Mouse (Mus musculus) layer of hippocampus, postnatal 10 days (tissue): ENCODE data around the gene E130114P18Rik. TPM values are rescaled to one million over a fixed set of nuclear protein-coding genes. Genes with fewer than 3 reads are reported as not detected.
A peak's percentile ranks its signal among the peaks of the same experiment; 100 is the strongest.

Experiments used
- DNase-seq, 2 experiments: peaks; one replicate each; pipeline ENCODE4 v3.0.0; 2021; ENCODE audit warnings: low spot score in 2 of 2
- long read RNA-seq: library from polyadenylated mRNA; stranded (forward); transcript quantifications from one replicate; pipeline ENCODE4 v2.0.0, GENCODE M21; 2023
- total RNA-seq, 2 experiments: library from RNA; stranded (reverse); gene quantifications; 2 replicates each; pipeline ENCODE4 v1.2.3; 2021

Gene E130114P18Rik
- 10 to 100 TPM; 10.0 to 10.2 TPM for total RNA-seq
- long read RNA-seq, transcript E130114P18Rik-206 (3 exons, 1,018 nt) = major isoform, 7 of 14 reads
- long read RNA-seq, partial matches to known transcripts = 0 of 14 reads
- long read RNA-seq, other reads (novel, unspliced or antisense) = 1 of 14 reads

DNA sequence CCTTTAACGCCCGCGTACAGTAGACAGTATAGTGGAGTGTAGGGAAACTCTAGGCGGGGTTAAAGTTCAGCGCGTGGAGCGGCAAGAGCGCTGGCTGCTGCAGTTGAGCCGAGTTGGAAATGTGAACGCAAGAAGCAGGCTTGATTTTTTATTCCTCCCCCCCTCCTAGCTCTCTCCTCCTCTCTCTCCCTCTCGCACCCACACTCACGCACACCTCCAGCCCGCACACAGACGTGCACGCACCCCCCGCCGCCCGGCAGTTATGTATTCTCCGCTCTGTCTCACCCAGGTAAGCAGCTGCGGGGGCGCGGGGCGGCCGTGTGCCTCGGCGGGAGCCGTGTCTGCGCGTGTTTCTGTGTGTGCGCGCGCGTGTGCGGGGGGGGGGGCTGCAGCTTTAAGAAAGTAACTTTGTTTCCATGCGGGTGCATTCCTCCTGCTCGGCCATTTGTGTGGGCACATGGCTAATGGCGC is at the start of gene E130114P18Rik:
E130114P18Rik (minus strand) TSS at position 373 of the 471 bp plus-strand sequence.
- DNase-seq = peak; percentile 65 to 72

DNA sequence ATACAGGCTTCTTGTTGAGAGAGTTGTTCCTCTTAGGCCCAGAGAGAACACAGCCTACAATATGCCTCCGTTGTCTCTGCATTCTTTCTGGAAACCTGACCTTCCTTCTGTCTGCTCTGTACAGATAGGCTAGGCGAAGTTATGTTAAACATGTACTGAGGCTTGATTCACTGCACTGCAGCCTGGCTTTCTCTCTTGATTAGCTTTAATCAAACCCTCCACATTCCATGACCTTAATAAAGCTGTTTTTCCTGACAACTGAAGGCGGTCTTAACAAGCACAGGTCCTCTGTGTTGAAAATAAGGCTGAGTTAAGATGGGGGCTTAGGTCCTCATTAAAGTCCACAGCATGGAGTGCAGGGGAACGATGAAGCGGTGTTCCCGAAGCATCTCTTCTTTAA is 49.2 kb upstream of the E130114P18Rik start:
- DNase-seq = no peak

DNA sequence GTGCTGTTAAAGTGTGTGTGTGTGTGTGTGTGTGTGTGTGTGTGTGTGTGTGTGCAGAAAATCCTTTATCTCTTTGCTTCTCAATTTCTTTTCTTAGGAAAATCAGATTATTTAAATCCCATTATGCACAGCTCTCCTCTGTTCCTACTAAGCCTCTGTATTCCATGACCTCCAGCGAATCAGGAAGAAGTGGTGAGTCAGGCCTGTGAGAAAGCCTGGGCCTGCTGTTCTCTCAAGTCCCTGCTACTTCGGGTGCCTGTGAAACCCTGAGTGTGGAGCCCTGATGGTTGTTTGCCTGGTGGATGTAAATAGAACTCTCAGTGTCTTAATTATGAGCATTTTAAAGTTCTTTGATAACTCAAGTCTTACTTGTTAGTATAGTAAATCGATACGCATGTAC is 48.0 kb upstream of the E130114P18Rik start:
- DNase-seq = no peak

DNA sequence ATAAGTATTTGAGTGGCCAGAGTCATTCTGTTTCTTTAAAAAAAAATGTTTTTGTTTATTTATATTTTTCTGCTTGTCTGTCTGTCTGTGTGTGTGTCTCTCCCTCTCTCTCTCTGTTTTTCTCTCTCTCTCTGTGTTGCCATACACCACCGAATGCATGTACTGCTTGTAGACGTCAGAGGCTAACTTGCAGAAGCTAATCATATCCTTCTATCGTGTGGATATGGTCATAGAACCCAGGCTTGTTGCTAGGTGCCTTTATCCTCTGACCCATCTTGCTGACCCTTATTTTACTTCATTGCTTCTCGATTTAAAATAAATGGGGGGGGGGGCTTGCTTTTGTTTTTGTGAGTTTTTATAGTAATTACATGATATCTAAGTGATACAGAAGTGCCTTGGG is 47.6 kb upstream of the E130114P18Rik start:
- DNase-seq = no peak

DNA sequence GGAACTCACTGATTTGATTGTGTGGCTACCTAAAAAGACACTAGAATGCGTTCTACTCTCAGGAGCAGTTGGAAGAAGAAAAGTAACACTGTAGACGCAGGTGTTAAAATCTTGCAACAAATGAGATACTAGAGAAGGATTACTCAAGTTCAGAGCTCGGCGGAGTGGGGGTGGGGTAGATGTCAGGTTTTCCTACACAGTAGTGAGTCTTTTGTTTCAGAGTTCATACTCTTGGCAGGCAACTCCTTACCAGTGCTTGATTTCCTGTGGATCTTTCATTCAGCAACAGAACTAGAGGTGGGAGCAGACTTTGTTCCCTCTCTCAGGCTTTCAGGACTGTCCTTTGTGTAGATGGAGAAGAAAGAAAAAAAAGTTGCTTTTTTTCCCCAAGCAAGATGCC is 46.6 kb upstream of the E130114P18Rik start:
- no peak for DNase-seq

DNA sequence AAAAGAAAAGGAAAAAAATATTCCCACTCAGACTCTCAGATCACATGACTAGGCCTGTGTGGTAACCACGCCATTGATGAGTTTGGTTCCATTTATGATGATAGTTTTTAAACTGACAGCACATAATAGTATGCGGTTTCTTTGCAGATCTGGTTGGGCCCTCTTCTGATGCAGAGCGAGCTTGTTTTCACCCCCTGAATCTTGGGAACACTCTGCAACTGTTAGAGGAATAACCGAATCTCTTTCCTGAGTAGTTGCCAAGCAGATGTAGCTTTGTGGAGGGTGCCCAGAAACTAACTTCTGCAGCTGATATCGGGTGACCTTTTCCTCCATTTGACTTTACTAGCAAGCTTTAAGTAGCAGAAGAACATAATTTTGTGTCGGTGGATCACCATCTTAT is 45.6 kb upstream of the E130114P18Rik start:
- DNase-seq = no peak

DNA sequence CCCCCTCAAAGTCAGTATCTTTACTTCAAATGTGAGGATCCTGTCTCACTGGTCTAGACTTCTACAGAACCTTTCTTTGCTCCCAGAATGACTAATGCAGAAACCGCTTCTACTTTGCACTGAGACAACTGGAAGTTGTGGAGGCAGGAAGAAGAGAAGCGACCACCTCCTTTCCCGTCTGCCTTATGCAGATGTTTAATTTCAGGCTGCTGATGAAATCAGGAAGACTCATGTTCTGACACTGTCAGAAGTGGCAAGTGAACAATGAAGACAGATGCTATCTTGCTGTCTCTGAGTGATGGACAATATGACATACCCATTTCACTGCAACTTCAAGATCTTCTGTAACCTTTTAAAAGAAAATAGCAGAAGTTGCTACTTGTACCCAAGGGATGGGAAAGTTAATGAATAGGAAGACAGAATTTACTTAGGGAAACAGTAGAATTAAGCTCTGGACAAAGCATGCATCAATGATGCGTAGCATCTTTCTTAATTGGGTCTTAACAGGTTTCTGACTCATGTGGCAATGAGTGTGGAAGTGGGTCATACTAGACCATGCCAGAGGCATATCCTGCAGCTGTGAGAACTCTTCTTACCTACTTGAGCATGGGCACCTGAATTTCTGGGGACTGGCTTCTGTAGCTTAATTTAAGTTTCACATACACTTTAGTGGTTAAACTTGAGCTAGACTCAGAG is 43.8 kb upstream of the E130114P18Rik start:
- no peak for DNase-seq

DNA sequence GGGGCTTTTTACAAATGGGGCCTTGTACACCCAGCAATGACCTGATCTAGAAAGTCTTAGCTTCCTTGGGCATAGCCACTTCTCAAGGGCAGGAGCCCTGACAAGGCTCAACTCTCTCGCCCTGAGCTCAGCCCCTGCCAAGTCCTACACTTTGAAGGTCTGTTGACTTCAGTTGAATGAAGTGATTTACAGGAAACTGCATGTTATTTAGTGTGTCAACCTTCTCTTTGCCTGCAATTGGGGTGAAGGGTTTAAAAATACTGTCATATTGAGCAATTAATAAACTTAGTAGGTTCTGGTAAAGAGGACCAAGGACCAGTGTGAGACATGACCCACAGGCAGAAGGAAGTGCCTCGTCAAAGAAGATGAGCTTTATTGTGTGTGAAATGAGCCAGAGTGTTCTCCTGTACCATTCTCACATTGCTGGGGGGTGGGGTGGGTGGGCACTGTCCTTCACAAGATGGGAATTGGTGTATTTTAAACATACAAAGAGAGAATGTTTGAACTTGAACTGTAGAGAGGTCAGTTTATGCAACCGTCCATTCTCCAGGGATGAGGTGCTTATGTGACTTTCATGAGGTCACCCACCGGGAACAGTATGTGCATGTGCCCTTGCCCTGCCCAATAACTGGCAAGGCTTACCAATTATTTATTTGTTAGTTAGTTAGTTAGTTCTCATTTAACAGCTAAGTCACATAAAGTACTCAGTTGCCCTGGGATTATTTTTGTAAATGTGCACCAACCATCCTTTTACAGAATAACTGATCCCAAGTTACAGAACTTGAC is 42.8 kb upstream of the E130114P18Rik start:
- no peak for DNase-seq

DNA sequence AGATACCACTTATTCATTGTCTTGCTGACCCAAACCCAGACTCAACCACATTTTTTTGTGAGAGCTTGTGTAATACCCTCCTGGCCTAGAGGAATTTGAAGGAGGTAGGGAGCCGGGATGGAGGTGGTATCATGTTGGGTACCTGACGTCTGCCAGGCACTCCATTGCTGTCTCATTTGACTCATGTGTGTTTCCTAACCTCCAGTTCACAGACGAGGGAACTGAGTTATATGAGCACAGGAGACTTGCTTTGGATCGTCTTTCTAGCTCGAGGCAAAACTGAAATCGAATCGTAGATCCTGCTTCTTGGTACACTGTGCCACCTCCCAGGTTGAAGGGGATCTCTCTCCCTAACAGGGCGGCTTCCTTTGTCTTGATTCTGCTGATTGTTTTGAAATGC is 41.2 kb upstream of the E130114P18Rik start:
- DNase-seq = no peak

DNA sequence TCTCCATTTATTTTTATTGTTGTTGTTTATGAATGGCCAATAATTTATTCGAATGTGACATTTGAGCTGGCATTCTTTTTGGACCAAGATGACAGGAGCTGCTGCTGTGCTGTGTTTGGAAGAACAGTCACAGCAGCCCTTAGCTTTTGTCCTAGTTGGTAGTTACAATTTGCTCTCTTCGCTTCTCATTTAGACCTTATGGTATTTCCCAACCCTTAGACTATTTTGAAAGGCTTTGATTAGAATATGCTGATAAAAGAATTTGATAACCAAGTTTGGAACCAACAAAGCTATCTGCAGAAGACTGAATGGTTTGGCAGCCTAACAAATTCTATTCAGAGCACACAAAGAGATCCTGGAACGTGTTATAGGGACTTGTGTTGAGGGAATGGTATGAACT is 40.6 kb upstream of the E130114P18Rik start:
- no peak for DNase-seq

DNA sequence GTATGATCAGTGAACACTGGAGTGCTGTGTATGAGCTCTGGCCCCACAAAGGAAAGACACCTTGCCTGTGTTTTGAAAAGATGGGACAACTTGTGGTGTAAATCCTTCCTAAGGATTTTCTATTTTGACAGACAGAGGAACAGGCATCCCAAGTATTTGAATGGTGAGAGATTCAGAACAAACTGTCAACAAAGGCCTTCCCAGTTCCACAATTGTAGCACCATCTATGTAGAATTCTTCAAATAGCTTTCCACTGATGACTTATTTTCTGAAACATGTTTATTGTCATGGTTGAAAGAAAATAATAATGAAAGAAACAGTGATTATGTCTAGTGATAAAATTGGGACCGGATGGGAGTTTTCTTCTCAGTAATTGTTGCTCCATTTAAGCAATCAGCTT is 39.9 kb upstream of the E130114P18Rik start:
- no peak for DNase-seq

DNA sequence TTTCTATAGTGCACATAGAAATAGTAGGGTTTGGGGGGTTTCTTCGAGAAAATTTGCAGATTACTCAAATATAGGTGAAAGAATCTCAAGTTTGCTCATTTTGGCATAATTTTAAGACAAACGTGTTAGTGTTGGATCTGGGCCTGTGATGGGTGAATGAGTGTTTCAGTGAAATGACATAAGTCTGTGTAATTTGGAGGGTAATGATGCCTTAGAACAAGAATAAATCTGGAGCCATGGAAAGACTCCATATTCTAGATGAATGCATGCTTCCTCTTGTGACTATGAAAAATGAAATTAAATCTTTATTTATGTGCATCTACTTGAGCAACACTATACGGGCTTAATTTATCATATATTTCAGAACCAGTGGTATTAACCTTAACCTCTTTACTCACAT is 38.9 kb upstream of the E130114P18Rik start:
- no peak for DNase-seq

DNA sequence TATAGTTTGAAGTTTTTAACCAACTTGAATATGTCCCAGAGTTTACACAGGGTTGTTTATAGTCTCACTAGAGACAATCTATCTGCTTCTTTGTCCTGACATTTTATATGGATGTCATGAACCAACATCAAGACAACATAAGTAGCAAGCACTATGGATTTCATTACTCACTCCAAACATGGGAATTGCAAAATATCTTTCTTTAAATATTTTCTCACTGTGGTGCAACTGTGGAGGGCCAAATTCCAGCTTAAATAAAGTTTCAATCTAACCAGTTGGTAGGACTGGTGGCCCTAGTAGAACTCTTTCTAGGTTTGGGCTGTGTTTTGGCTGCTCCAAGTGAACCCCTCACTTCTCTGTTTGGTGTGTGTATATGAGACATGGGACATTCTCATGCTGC is 38.1 kb upstream of the E130114P18Rik start:
- DNase-seq = no peak

DNA sequence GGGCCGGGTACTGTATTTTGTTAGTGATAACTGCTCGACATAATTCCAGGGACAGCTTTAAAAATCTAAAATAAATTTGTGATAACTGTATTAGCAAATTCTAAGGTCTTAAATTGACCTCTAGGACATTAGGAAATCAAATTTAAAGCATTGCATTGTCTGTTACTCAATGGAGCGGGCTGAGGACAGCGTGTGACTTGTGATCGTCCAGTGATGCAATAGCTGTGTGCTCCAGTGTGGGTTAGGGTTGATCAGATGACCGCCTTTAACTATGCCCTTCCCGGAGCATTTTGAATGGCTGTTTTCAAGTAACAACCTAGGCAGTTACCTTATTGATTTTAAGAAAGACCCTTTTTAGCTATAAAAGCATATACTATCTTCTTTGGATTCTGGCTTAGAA is 36.6 kb upstream of the E130114P18Rik start:
- no peak for DNase-seq

DNA sequence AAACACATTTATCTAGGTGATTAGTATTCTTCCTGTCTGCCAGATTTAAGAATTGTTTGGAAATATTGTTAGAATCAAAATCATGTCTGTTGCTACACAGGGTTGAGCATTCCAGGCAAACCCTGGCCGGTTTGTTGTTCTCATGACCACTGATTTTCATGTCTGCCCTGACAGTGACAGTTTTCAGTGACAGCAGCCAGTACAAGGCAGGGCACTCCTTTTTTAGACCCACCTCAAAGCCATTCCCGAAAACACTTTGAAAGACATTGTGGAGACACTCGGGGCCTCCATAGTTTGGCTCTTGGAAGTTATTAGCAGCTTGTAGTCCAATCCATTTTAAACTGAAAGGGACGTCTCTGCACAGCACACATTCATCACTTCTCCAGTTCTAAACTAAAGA is 36.1 kb upstream of the E130114P18Rik start:
- no peak for DNase-seq

DNA sequence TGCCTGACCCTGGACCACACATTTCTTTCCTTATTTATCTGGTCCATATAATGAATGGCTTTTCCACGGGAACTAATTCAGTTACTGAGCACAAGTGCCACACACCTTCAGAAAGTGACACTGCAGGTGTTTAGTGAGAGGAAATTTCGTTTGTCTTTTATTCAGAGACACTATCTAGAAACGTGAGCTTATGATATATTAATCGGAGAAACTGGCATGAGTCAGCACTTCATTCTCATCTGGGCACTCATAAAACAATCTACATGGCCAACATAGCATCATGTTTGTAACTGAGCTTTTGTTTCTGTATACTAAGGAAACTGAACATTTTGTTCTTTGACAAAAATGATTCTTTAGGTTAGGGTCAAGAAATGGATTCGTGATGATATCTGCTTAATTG is 35.2 kb upstream of the E130114P18Rik start:
- DNase-seq = no peak

DNA sequence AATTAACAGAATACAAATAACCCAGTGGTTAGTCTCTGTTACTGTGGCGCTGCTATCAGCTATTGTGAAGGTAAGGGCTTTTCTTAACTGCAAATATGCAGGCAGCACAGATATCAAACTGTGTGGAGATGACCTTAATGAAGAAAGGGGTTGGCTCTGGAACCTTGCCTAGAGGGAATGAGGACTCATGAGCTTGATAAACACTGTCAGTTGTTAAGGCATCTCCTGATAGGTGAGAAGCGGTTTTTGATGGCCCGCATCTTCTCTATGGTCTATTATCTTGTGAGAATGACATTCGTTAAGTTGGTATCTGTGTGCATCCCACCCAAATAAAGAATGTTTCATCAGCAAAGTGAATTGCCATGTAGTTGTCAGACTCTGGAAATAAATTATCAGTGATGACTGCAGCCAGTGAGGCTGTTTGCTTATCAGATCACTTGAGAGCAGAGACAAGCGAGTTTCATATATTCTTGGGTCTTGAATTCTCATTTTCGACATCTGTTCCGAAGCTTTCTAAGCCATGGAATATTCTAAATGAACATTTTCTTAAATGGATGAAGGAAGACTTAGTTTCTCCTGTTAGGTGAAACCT is 32.6 kb upstream of the E130114P18Rik start:
- no peak for DNase-seq

DNA sequence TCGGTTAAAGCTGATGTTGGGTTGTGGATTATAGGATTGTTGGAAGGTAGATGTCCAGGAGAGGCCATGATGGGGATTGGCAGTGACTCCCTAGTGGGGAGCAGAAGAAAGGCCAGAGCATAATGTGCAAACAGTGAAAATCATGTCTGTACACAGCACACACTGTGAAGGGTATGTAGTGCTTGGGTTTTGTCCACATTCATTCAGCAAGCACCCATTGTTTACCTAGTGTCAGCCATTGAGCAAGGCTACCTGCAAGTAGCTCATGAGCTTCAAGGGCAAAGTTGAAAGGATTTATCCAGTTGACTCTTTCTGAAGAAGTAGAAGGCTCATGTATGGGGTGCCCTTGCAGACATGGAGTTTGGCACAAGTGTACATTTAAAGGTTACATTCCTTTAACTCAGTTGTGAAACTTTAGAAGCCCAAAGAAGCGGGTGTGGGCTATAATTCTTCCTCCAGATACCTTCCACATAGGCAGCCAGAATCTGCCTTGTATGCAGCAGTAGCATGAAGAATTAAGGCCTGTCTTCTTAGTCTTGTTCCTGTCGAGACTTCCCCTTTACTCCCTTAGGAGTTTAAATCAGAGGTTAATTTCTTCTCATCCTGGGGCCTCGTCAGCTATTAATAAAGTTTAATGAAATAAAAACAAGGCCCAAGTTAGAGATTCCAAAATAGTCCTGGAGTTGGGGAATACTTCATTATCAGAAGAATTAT is 31.9 kb upstream of the E130114P18Rik start:
- DNase-seq = no peak

DNA sequence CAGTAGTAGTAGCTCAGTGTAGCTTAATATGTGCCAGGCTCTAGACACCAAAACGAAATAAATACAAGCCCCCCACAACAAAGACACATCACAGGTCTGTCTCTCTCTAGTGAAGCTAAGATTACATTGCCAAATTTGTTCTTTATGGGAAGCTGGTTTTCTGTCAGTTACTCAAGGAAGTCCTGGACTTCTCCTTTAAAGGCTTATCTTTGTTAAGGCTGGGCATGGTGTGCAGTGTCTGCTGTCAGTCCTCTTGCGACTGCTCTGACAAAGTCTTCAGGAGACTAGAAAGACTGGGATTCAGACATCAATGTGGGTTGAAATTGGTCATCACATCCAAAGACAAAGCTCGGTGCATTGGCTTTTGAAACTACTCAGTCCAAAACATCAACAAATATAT is 31.0 kb upstream of the E130114P18Rik start:
- no peak for DNase-seq

DNA sequence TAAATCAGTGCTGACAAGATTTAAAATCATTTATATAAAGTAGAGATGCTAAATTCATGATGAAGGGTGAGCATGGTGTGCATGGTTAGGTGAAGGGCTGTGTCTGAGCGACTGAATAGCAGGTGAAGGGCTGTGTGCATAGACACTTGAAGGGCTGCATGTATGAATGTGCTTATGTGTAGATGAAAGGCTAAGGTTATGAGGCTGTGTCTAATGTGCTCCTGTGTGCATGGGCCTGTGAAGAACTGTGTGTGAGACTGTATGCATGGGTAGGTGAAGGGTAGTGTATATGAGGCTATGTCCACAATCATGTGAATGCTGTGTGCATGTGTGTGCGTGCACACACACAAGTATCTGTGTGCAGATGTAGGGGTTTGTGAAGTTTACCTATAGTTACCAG is 29.0 kb upstream of the E130114P18Rik start:
- DNase-seq = no peak
